Mouse (Mus musculus): ENCODE data around the gene Kcnq5. TPM values are rescaled to one million over a fixed set of nuclear protein-coding genes. Genes with fewer than 3 reads are reported as not detected.

Kcnq5 gene
- polyA plus RNA-seq, 1 experiment from 2014 or later, result 1.4 TPM

GRCm38 (mm10) chr1:21530823-21531222 lies 430.9 kb downstream of the Kcnq5 start:
- DNase-seq (ENCODE audit: low spot score) (no peak), ATAC-seq (ENCODE audit: low read depth) (no peak)
- no peak overlapping the region for H3K4me3 ChIP-seq (ENCODE audit: low read depth, low read length)
- H3K36me3 ChIP-seq (ENCODE audit: control insufficient read depth, insufficient read depth, low read length), result no peaks in the 10 kb centered on the region
- H3K27me3 ChIP-seq (replicated peaks; ENCODE audit: control insufficient read depth, insufficient read depth, low read length), result no peaks in the 10 kb centered on the region
- H3K27ac ChIP-seq (replicated peaks; ENCODE audit: low read depth, low read length), result no peak overlapping the region
- H3K4me1 ChIP-seq (ENCODE audit: control insufficient read depth, insufficient read depth, low read length), result no peaks in the 10 kb centered on the region
- 50% methylated on average over 1 of the region's 1 CpGs for WGBS
- H3K9me3 ChIP-seq (ENCODE audit: control insufficient read depth, low read length), result no peaks in the 10 kb centered on the region
- H3K4me2 ChIP-seq (ENCODE audit: low read depth, low read length), result no peak overlapping the region
- no peak overlapping the region for H3K9ac ChIP-seq (ENCODE audit: low read depth, low read length)

GRCm38 (mm10) chr1:21521995-21522394 lies 439.7 kb downstream of the Kcnq5 start:
- no peaks in the 10 kb centered on the region for H3K9me3 ChIP-seq (ENCODE audit: control insufficient read depth, low read length)
- no peaks in the 10 kb centered on the region for H3K36me3 ChIP-seq (ENCODE audit: control insufficient read depth, insufficient read depth, low read length)
- no peak for ATAC-seq (ENCODE audit: low read depth)
- no peak overlapping the region for H3K4me2 ChIP-seq (ENCODE audit: low read depth, low read length)
- peak; percentile 24 for DNase-seq (ENCODE audit: low spot score)
- H3K4me3 ChIP-seq (ENCODE audit: low read depth, low read length), result no peak overlapping the region
- H3K4me1 ChIP-seq (ENCODE audit: control insufficient read depth, insufficient read depth, low read length), result no peaks in the 10 kb centered on the region
- H3K9ac ChIP-seq (ENCODE audit: low read depth, low read length), result no peak overlapping the region
- no peaks in the 10 kb centered on the region for H3K27me3 ChIP-seq (replicated peaks; ENCODE audit: control insufficient read depth, insufficient read depth, low read length)
- WGBS, result 48% methylated on average over 10 of the region's 10 CpGs
- H3K27ac ChIP-seq (replicated peaks; ENCODE audit: low read depth, low read length), result no peak overlapping the region; the same call in 1 of the 2 replicates

GRCm38 (mm10) chr1:21521475-21521874 lies 440.3 kb downstream of the Kcnq5 start:
- Histone ChIP-seq H3K27me3 (replicated peaks; ENCODE audit: control insufficient read depth, insufficient read depth, low read length) (no peaks in the 10 kb centered on the region), H3K9ac (ENCODE audit: low read depth, low read length) (no peak overlapping the region), H3K4me2 (ENCODE audit: low read depth, low read length) (no peak overlapping the region), H3K27ac (replicated peaks; ENCODE audit: low read depth, low read length) (no peak overlapping the region), H3K9me3 (ENCODE audit: control insufficient read depth, low read length) (no peaks in the 10 kb centered on the region), H3K4me3 (ENCODE audit: low read depth, low read length) (no peak overlapping the region), H3K36me3 (ENCODE audit: control insufficient read depth, insufficient read depth, low read length) (no peaks in the 10 kb centered on the region), H3K4me1 (ENCODE audit: control insufficient read depth, insufficient read depth, low read length) (no peaks in the 10 kb centered on the region)
- WGBS, result 40% methylated on average over 8 of the region's 8 CpGs
- ATAC-seq (ENCODE audit: low read depth) (peak; percentile 70), DNase-seq (ENCODE audit: low spot score) (peak; percentile 78)

- no peaks in the 10 kb centered on the region for H3K4me1 ChIP-seq (ENCODE audit: control insufficient read depth, insufficient read depth, low read length)
- no peak for DNase-seq (ENCODE audit: low spot score)
- no peak overlapping the region for H3K9ac ChIP-seq (ENCODE audit: low read depth, low read length)
- H3K4me3 ChIP-seq (ENCODE audit: low read depth, low read length), result no peak overlapping the region
- no peak overlapping the region for H3K4me2 ChIP-seq (ENCODE audit: low read depth, low read length)
- WGBS, result 72% methylated on average over 10 of the region's 10 CpGs
- no peaks in the 10 kb centered on the region for H3K27me3 ChIP-seq (replicated peaks; ENCODE audit: control insufficient read depth, insufficient read depth, low read length)
- H3K27ac ChIP-seq (replicated peaks; ENCODE audit: low read depth, low read length), result no peak overlapping the region
- no peaks in the 10 kb centered on the region for H3K36me3 ChIP-seq (ENCODE audit: control insufficient read depth, insufficient read depth, low read length)
- no peaks in the 10 kb centered on the region for H3K9me3 ChIP-seq (ENCODE audit: control insufficient read depth, low read length)
- no peak for ATAC-seq (ENCODE audit: low read depth)
Observed at GRCm38 (mm10) chr1:21520116-21520645, 441.6 kb downstream of the Kcnq5 start.

- no peak for ATAC-seq (ENCODE audit: low read depth)
- 78% methylated on average over 7 of the region's 7 CpGs for WGBS
Observed at GRCm38 (mm10) chr1:21506665-21507064, 455.1 kb downstream of the Kcnq5 start.

GRCm38 (mm10) chr1:21499815-21500534 lies 461.8 kb downstream of the Kcnq5 start:
- ATAC-seq (ENCODE audit: low read depth), result no peak
- peak; percentile 38 for DNase-seq (ENCODE audit: low spot score)
- H3K27me3 ChIP-seq (replicated peaks; ENCODE audit: control insufficient read depth, insufficient read depth, low read length), result no peaks in the 10 kb centered on the region
- H3K4me1 ChIP-seq (ENCODE audit: control insufficient read depth, insufficient read depth, low read length), result peaks cover 5% of the 10 kb centered on the region; the same call in 1 of the 2 replicates
- peak overlapping the region; percentile 23; the same call in 1 of the 2 replicates for H3K4me2 ChIP-seq (ENCODE audit: low read depth, low read length)
- H3K36me3 ChIP-seq (ENCODE audit: control insufficient read depth, insufficient read depth, low read length), result no peaks in the 10 kb centered on the region
- no peak overlapping the region for H3K9ac ChIP-seq (ENCODE audit: low read depth, low read length)
- H3K9me3 ChIP-seq (ENCODE audit: control insufficient read depth, low read length), result no peaks in the 10 kb centered on the region
- no peak overlapping the region; the same call in 1 of the 2 replicates for H3K27ac ChIP-seq (replicated peaks; ENCODE audit: low read depth, low read length)
- WGBS, result 28% methylated on average over 10 of the region's 10 CpGs
- H3K4me3 ChIP-seq (ENCODE audit: low read depth, low read length), result no peak overlapping the region

More at GRCm38 (mm10) chr1:21506665-21507064, 455.1 kb downstream of the Kcnq5 start:
- Histone ChIP-seq H3K36me3 (ENCODE audit: control insufficient read depth, insufficient read depth, low read length) (no peaks in the 10 kb centered on the region), H3K9me3 (ENCODE audit: control insufficient read depth, low read length) (no peaks in the 10 kb centered on the region), H3K27me3 (replicated peaks; ENCODE audit: control insufficient read depth, insufficient read depth, low read length) (no peaks in the 10 kb centered on the region), H3K27ac (replicated peaks; ENCODE audit: low read depth, low read length) (no peak overlapping the region), H3K4me2 (ENCODE audit: low read depth, low read length) (no peak overlapping the region), H3K9ac (ENCODE audit: low read depth, low read length) (no peak overlapping the region), H3K4me1 (ENCODE audit: control insufficient read depth, insufficient read depth, low read length) (no peaks in the 10 kb centered on the region), H3K4me3 (ENCODE audit: low read depth, low read length) (no peak overlapping the region)
- no peak for DNase-seq (ENCODE audit: low spot score)

- Histone ChIP-seq H3K27me3 (replicated peaks; ENCODE audit: control insufficient read depth, insufficient read depth, low read length) (no peaks in the 10 kb centered on the region), H3K4me1 (ENCODE audit: control insufficient read depth, insufficient read depth, low read length) (peaks cover 5% of the 10 kb centered on the region; the same call in 1 of the 2 replicates), H3K9me3 (ENCODE audit: control insufficient read depth, low read length) (no peaks in the 10 kb centered on the region), H3K27ac (replicated peaks; ENCODE audit: low read depth, low read length) (no peak overlapping the region), H3K4me2 (ENCODE audit: low read depth, low read length) (no peak overlapping the region), H3K9ac (ENCODE audit: low read depth, low read length) (no peak overlapping the region), H3K4me3 (ENCODE audit: low read depth, low read length) (no peak overlapping the region), H3K36me3 (ENCODE audit: control insufficient read depth, insufficient read depth, low read length) (no peaks in the 10 kb centered on the region)
- ATAC-seq (ENCODE audit: low read depth), result no peak
- 85% methylated on average over 3 of the region's 3 CpGs for WGBS
- DNase-seq (ENCODE audit: low spot score), result no peak
Observed at GRCm38 (mm10) chr1:21496307-21496706, 465.4 kb downstream of the Kcnq5 start.

GRCm38 (mm10) chr1:21488645-21489044 lies 473.1 kb downstream of the Kcnq5 start:
- Histone ChIP-seq H3K36me3 (ENCODE audit: control insufficient read depth, insufficient read depth, low read length) (no peaks in the 10 kb centered on the region), H3K27ac (replicated peaks; ENCODE audit: low read depth, low read length) (no peak overlapping the region), H3K9ac (ENCODE audit: low read depth, low read length) (no peak overlapping the region), H3K4me1 (ENCODE audit: control insufficient read depth, insufficient read depth, low read length) (no peaks in the 10 kb centered on the region), H3K27me3 (replicated peaks; ENCODE audit: control insufficient read depth, insufficient read depth, low read length) (no peaks in the 10 kb centered on the region), H3K4me2 (ENCODE audit: low read depth, low read length) (no peak overlapping the region), H3K4me3 (ENCODE audit: low read depth, low read length) (no peak overlapping the region), H3K9me3 (ENCODE audit: control insufficient read depth, low read length) (no peaks in the 10 kb centered on the region)
- ATAC-seq (ENCODE audit: low read depth), result no peak
- 86% methylated on average over 3 of the region's 3 CpGs for WGBS
- no peak for DNase-seq (ENCODE audit: low spot score)

- H3K27ac ChIP-seq (replicated peaks; ENCODE audit: low read depth, low read length), result no peak overlapping the region
- no peak overlapping the region for H3K9ac ChIP-seq (ENCODE audit: low read depth, low read length)
- no peaks in the 10 kb centered on the region for H3K4me1 ChIP-seq (ENCODE audit: control insufficient read depth, insufficient read depth, low read length)
- 48% methylated on average over 5 of the region's 5 CpGs for WGBS
- H3K9me3 ChIP-seq (ENCODE audit: control insufficient read depth, low read length), result no peaks in the 10 kb centered on the region
- no peak for DNase-seq (ENCODE audit: low spot score)
- no peaks in the 10 kb centered on the region for H3K27me3 ChIP-seq (replicated peaks; ENCODE audit: control insufficient read depth, insufficient read depth, low read length)
- H3K4me3 ChIP-seq (ENCODE audit: low read depth, low read length), result no peak overlapping the region
- ATAC-seq (ENCODE audit: low read depth), result no peak
- H3K36me3 ChIP-seq (ENCODE audit: control insufficient read depth, insufficient read depth, low read length), result no peaks in the 10 kb centered on the region
- no peak overlapping the region for H3K4me2 ChIP-seq (ENCODE audit: low read depth, low read length)
Observed at GRCm38 (mm10) chr1:21486266-21486665, 475.5 kb downstream of the Kcnq5 start.
